Comparison of ENCODE assay signal across 12 mouse cellular contexts in the genomic region with DNA sequence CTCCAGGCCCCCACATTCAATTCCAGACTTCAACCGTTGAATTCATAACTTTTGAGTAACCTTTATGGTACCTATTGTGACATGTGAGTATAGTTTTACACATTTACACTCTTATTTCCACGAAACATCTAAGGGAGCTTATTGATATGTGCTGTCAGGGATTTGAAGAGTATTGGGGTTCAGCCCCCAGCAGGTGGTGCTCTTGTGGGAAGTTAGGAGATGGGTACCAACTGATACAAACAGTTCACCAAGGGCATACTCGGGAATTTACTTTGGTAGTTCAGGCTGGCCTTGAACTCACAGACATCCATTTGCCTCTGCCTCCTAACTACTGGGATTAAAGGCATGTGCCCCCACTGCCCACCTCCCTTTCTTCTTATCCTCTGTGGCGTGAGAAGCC. TPM values are rescaled to one million over a fixed set of nuclear protein-coding genes. Genes with fewer than 3 reads are reported as not detected.
DNase-seq lines count a peak whose midpoint lies in the region; ATAC-seq and TF ChIP-seq lines count a peak whose summit lies in the region.
"Had no signal": no experiment of that assay in that cellular context is flagged by ENCODE, and none has a peak within 500 bp of the region (broad histone marks: within the 10 kb centered on the region; RNA-seq: fewer than 3 reads in every experiment).

No protein-coding gene starts in this region.

- no peak for ATAC-seq in kidney, postnatal 0 days (replicated peaks; ENCODE audit: low FRiP score, low read depth)
- no peak for ATAC-seq in kidney, embryonic 16.5 days (ENCODE audit: low FRiP score, low TSS enrichment)
- ATAC-seq in megakaryocyte progenitor cell, adult 5-6 weeks (replicated peaks; ENCODE audit: poor library complexity), result peak; percentile 61; the same call in 1 of the 2 replicates
- ATAC-seq in hindbrain, embryonic 11.5 days (ENCODE audit: low FRiP score), result no peak
- ATAC-seq: forebrain, embryonic 15.5 days had no signal

- no peaks in the 10 kb centered on the region for H3K27me3 ChIP-seq in kidney, postnatal 0 days (ENCODE audit: insufficient read depth, low read length)
- no peaks in the 10 kb centered on the region for H3K27me3 ChIP-seq in kidney, embryonic 16.5 days (ENCODE audit: insufficient read depth, low read length)
- no peaks in the 10 kb centered on the region for H3K27me3 ChIP-seq in hindbrain, embryonic 11.5 days (ENCODE audit: control insufficient read depth, insufficient read depth, low read length)
- H3K27me3 ChIP-seq: forebrain, embryonic 15.5 days had no signal

- no peak overlapping the region for H3K4me3 ChIP-seq in kidney, postnatal 0 days (replicated peaks; ENCODE audit: low read depth, low read length)
- no peak overlapping the region for H3K4me3 ChIP-seq in kidney, embryonic 16.5 days (ENCODE audit: low read length)
- H3K4me3 ChIP-seq in hindbrain, embryonic 11.5 days (ENCODE audit: low read depth, low read length), result no peak overlapping the region
- H3K4me3 ChIP-seq: forebrain, embryonic 15.5 days had no signal

- no peak for DNase-seq in kidney, postnatal 0 days (ENCODE audit: low spot score)
- DNase-seq in B cell, adult 2 months, result peak; percentile 50 to 57
- DNase-seq in ES-CJ7 (ENCODE audit: low read depth, low spot score) (peak; percentile 48), adipocyte (ENCODE audit: low spot score) (no peak)
- DNase-seq in hindbrain, embryonic 11.5 days (ENCODE audit: low spot score), result no peak
- no peak for DNase-seq in left cerebral cortex, postnatal 10 days (ENCODE audit: extremely low spot score in 1 of 2, low spot score in 2 of 2)
- DNase-seq: embryo, embryonic 11 days; left cerebral cortex, postnatal 4 days; right cerebral cortex, postnatal 25 days had no signal

- peak; percentile 45; the same call in 1 of the 2 replicates for TF ChIP-seq CTCF in kidney, postnatal 0 days (IDR thresholded peaks at IDR 0.05; ENCODE audit: low read depth)

- no peak overlapping the region for H3K9ac ChIP-seq in kidney, postnatal 0 days (ENCODE audit: low read depth, low read length)
- no peak overlapping the region for H3K9ac ChIP-seq in kidney, embryonic 16.5 days (replicated peaks; ENCODE audit: low read length)
- no peak overlapping the region for H3K9ac ChIP-seq in hindbrain, embryonic 11.5 days (ENCODE audit: low read depth, low read length)
- H3K9ac ChIP-seq: forebrain, embryonic 15.5 days had no signal

- no peaks in the 10 kb centered on the region for H3K9me3 ChIP-seq in kidney, postnatal 0 days (replicated peaks; ENCODE audit: low read length)
- H3K9me3 ChIP-seq in kidney, embryonic 16.5 days (ENCODE audit: low read length), result no peaks in the 10 kb centered on the region; the same call in 1 of the 2 replicates
- H3K9me3 ChIP-seq in hindbrain, embryonic 11.5 days (ENCODE audit: control insufficient read depth, low read length), result no peaks in the 10 kb centered on the region
- H3K9me3 ChIP-seq: forebrain, embryonic 15.5 days had no signal

- WGBS in kidney, postnatal 0 days, result 80% methylated on average over 4 of the region's 4 CpGs
- WGBS in kidney, embryonic 16.5 days, result 77% methylated on average over 4 of the region's 4 CpGs
- 89% methylated on average over 4 of the region's 4 CpGs for WGBS in hindbrain, embryonic 11.5 days

- H3K27ac ChIP-seq in kidney, postnatal 0 days, result no peak overlapping the region
- H3K27ac ChIP-seq in kidney, embryonic 16.5 days (ENCODE audit: low read length), result no peak overlapping the region
- H3K27ac ChIP-seq in hindbrain, embryonic 11.5 days (ENCODE audit: low read depth, low read length), result no peak overlapping the region
- H3K27ac ChIP-seq: forebrain, embryonic 15.5 days had no signal

- intact Hi-C loops in left cerebral cortex, postnatal 10 days (cut with DNase I), result no loop called here

- H3K4me1 ChIP-seq in kidney, postnatal 0 days (replicated peaks; ENCODE audit: insufficient read depth, low read length), result no peaks in the 10 kb centered on the region
- no peaks in the 10 kb centered on the region for H3K4me1 ChIP-seq in kidney, embryonic 16.5 days (ENCODE audit: insufficient read depth, low read length)
- no peaks in the 10 kb centered on the region for H3K4me1 ChIP-seq in hindbrain, embryonic 11.5 days (replicated peaks; ENCODE audit: control insufficient read depth, insufficient read depth, low read length)
- H3K4me1 ChIP-seq: forebrain, embryonic 15.5 days had no signal

- no peaks in the 10 kb centered on the region for H3K36me3 ChIP-seq in kidney, postnatal 0 days (ENCODE audit: insufficient read depth, low read length)
- no peaks in the 10 kb centered on the region for H3K36me3 ChIP-seq in kidney, embryonic 16.5 days (ENCODE audit: insufficient read depth, low read length)
- H3K36me3 ChIP-seq in hindbrain, embryonic 11.5 days (ENCODE audit: control insufficient read depth, insufficient read depth, low read length), result no peaks in the 10 kb centered on the region
- H3K36me3 ChIP-seq: forebrain, embryonic 15.5 days had no signal

- H3K4me2 ChIP-seq in kidney, postnatal 0 days (ENCODE audit: low read length), result no peak overlapping the region
- H3K4me2 ChIP-seq in kidney, embryonic 16.5 days (replicated peaks; ENCODE audit: low read depth, low read length), result no peak overlapping the region
- no peak overlapping the region for H3K4me2 ChIP-seq in hindbrain, embryonic 11.5 days (replicated peaks; ENCODE audit: low read depth, low read length)
- H3K4me2 ChIP-seq: forebrain, embryonic 15.5 days had no signal

RNA-seq across cellular contexts. Expression of gene Elovl6, which starts 11.7 kb away (rescaled TPM):
- polyA plus RNA-seq in kidney, postnatal 0 days (2015; fragmentation: Nextera tagmentation; extraction: Ambion mirVana), result 34.2 and 37.0 TPM in 2 replicates
- 40.5 and 54.9 TPM in 2 replicates for polyA plus RNA-seq in kidney, embryonic 16.5 days (2015; fragmentation: Nextera tagmentation; extraction: Ambion mirVana)
- total RNA-seq in megakaryocyte progenitor cell, adult 5-6 weeks (2015), result 16.2 and 22.7 TPM in 2 replicates
- total RNA-seq in megakaryocyte progenitor cell, adult 5-6 weeks (2017), result 11.8 and 12.3 TPM in 2 replicates
- 46.5 and 46.8 TPM in 2 replicates for polyA plus RNA-seq in hindbrain, embryonic 11.5 days (2014; fragmentation: Nextera tagmentation; extraction: Ambion mirVana)
- total RNA-seq in left cerebral cortex, postnatal 10 days (2021), result 10 to 100 TPM; 45.5 to 46.1 TPM

Comparison
In these comparisons a context has a peak if more than half of its experiments do, and no peak if none do; other contexts are left out.
1. DNase-seq: peak in B cell, adult 2 months (2 of 2) and ES-CJ7 (single experiment); none in kidney, postnatal 0 days (single experiment), hindbrain, embryonic 11.5 days (single experiment), adipocyte (single experiment) and left cerebral cortex, postnatal 10 days (0 of 2).